ENCODE assay signal across 30 mouse cellular contexts in genomic region chr4:154186002-154186537, GRCm38 (mm10). TPM values are rescaled to one million over a fixed set of nuclear protein-coding genes. Genes with fewer than 3 reads are reported as not detected.
DNase-seq lines count a peak whose midpoint lies in the region; ATAC-seq and TF ChIP-seq lines count a peak whose summit lies in the region.
"Had no signal": no experiment of that assay in that cellular context is flagged by ENCODE, and none has a peak within 500 bp of the region (broad histone marks: within the 10 kb centered on the region; RNA-seq: fewer than 3 reads in every experiment).

No protein-coding gene starts in this region.

- H3K4me2 ChIP-seq in kidney, postnatal 0 days (ENCODE audit: low read length), result no peak overlapping the region
- no peak overlapping the region for H3K4me2 ChIP-seq in lung, embryonic 15.5 days
- H3K4me2 ChIP-seq in hindbrain, embryonic 16.5 days (ENCODE audit: low read length), result no peak overlapping the region
- H3K4me2 ChIP-seq: forebrain, embryonic 15.5 days; hindbrain, embryonic 12.5 days; limb, embryonic 12.5 days; midbrain, embryonic 12.5 days; neural tube, embryonic 13.5 days had no signal

- H3K27ac ChIP-seq in heart, embryonic 10.5 days, result peak overlapping the region; percentile 1
- no peak overlapping the region for H3K27ac ChIP-seq in kidney, postnatal 0 days
- H3K27ac ChIP-seq in lung, embryonic 15.5 days, result peak overlapping the region; percentile 4; the same call in 1 of the 2 replicates
- H3K27ac ChIP-seq in hindbrain, embryonic 16.5 days (ENCODE audit: low read depth, low read length), result no peak overlapping the region
- H3K27ac ChIP-seq: forebrain, embryonic 15.5 days; hindbrain, embryonic 12.5 days; limb, embryonic 12.5 days; midbrain, embryonic 12.5 days; neural tube, embryonic 13.5 days had no signal

- H3K27me3 ChIP-seq in heart, embryonic 10.5 days (ENCODE audit: insufficient read depth, poor library complexity, severe bottlenecking), result peaks cover 16% of the 10 kb centered on the region
- no peaks in the 10 kb centered on the region for H3K27me3 ChIP-seq in kidney, postnatal 0 days (ENCODE audit: insufficient read depth, low read length)
- no peaks in the 10 kb centered on the region for H3K27me3 ChIP-seq in lung, embryonic 15.5 days
- H3K27me3 ChIP-seq in hindbrain, embryonic 16.5 days (replicated peaks; ENCODE audit: control insufficient read depth, insufficient read depth, low read length), result no peaks in the 10 kb centered on the region
- H3K27me3 ChIP-seq: forebrain, embryonic 15.5 days; hindbrain, embryonic 12.5 days; limb, embryonic 12.5 days; midbrain, embryonic 12.5 days; neural tube, embryonic 13.5 days; Patski had no signal

- H3K9ac ChIP-seq in kidney, postnatal 0 days (ENCODE audit: low read depth, low read length), result no peak overlapping the region
- no peak overlapping the region for H3K9ac ChIP-seq in lung, embryonic 15.5 days
- H3K9ac ChIP-seq in hindbrain, embryonic 16.5 days (ENCODE audit: low read depth, low read length), result no peak overlapping the region
- H3K9ac ChIP-seq: forebrain, embryonic 15.5 days; hindbrain, embryonic 12.5 days; limb, embryonic 12.5 days; liver, postnatal 0 days; midbrain, embryonic 12.5 days; neural tube, embryonic 13.5 days had no signal

- 54% methylated on average over 11 of the region's 11 CpGs for WGBS in heart, embryonic 10.5 days
- WGBS in kidney, postnatal 0 days, result 58% methylated on average over 11 of the region's 11 CpGs
- 52% methylated on average over 11 of the region's 11 CpGs for WGBS in lung, embryonic 15.5 days
- 84% methylated on average over 11 of the region's 11 CpGs for WGBS in hindbrain, embryonic 16.5 days

- DNase-seq in heart, embryonic 10.5 days (ENCODE audit: low spot score), result no peak
- DNase-seq in heart, postnatal 4 days, result no peak
- no peak for DNase-seq in kidney, postnatal 0 days (ENCODE audit: low spot score)
- no peak for DNase-seq in kidney, adult 11 months
- DNase-seq in lung, postnatal 25 days (ENCODE audit: low spot score), result peak; percentile 44
- no peak for DNase-seq in adrenal gland, postnatal 36 days
- DNase-seq: adrenal gland, postnatal 10 days; cerebellum, adult 11 months; cerebellum, adult 9-10 months; cerebellum, postnatal 36 days; gastrocnemius, postnatal 25 days; kidney, adult 9 months; kidney, postnatal 14 days; layer of hippocampus, adult 9-11 months; liver, postnatal 0 days; right cerebral cortex, postnatal 4 days; thymus, adult 2 months; thymus, postnatal 36 days had no signal

- peaks cover 39% of the 10 kb centered on the region for H3K4me1 ChIP-seq in heart, embryonic 10.5 days
- no peaks in the 10 kb centered on the region for H3K4me1 ChIP-seq in kidney, postnatal 0 days (replicated peaks; ENCODE audit: insufficient read depth, low read length)
- H3K4me1 ChIP-seq in lung, embryonic 15.5 days, result no peaks in the 10 kb centered on the region
- no peaks in the 10 kb centered on the region for H3K4me1 ChIP-seq in hindbrain, embryonic 16.5 days (ENCODE audit: control insufficient read depth, insufficient read depth, low read depth, low read length)
- H3K4me1 ChIP-seq: forebrain, embryonic 15.5 days; limb, embryonic 12.5 days; midbrain, embryonic 12.5 days; neural tube, embryonic 13.5 days had no signal

- no peak overlapping the region for H3K4me3 ChIP-seq in heart, embryonic 10.5 days
- H3K4me3 ChIP-seq in kidney, postnatal 0 days (replicated peaks; ENCODE audit: low read depth, low read length), result no peak overlapping the region
- H3K4me3 ChIP-seq in lung, embryonic 15.5 days, result no peak overlapping the region
- no peak overlapping the region for H3K4me3 ChIP-seq in hindbrain, embryonic 16.5 days (ENCODE audit: low read length)
- H3K4me3 ChIP-seq: forebrain, embryonic 15.5 days; hindbrain, embryonic 12.5 days; limb, embryonic 12.5 days; megakaryocyte, embryonic 14.5 days; midbrain, embryonic 12.5 days; neural tube, embryonic 13.5 days had no signal

- ATAC-seq in kidney, postnatal 0 days (replicated peaks; ENCODE audit: low FRiP score, low read depth), result no peak
- ATAC-seq in lung, embryonic 15.5 days (ENCODE audit: borderline replicate concordance, extremely low read depth, low FRiP score, low TSS enrichment), result 0 out of 2 replicates have a peak, but pooled peaks have one; percentile 17
- no peak for ATAC-seq in hindbrain, embryonic 16.5 days
- ATAC-seq: forebrain, embryonic 15.5 days; intestine, embryonic 16.5 days; liver, postnatal 0 days; Patski had no signal

- H3K9me3 ChIP-seq in heart, embryonic 10.5 days, result no peaks in the 10 kb centered on the region
- no peaks in the 10 kb centered on the region for H3K9me3 ChIP-seq in kidney, postnatal 0 days (replicated peaks; ENCODE audit: low read length)
- no peaks in the 10 kb centered on the region for H3K9me3 ChIP-seq in lung, embryonic 15.5 days
- no peaks in the 10 kb centered on the region for H3K9me3 ChIP-seq in hindbrain, embryonic 16.5 days (ENCODE audit: control insufficient read depth, low read length)
- H3K9me3 ChIP-seq: forebrain, embryonic 15.5 days; hindbrain, embryonic 12.5 days; limb, embryonic 12.5 days; megakaryocyte, embryonic 14.5 days; midbrain, embryonic 12.5 days; neural tube, embryonic 13.5 days had no signal

- peak; percentile 7; the same call in 1 of the 2 replicates for TF ChIP-seq CTCF in kidney, postnatal 0 days (IDR thresholded peaks at IDR 0.05; ENCODE audit: low read depth)

- H3K36me3 ChIP-seq in heart, embryonic 10.5 days, result no peaks in the 10 kb centered on the region
- no peaks in the 10 kb centered on the region for H3K36me3 ChIP-seq in kidney, postnatal 0 days (ENCODE audit: insufficient read depth, low read length)
- H3K36me3 ChIP-seq in lung, embryonic 15.5 days, result no peaks in the 10 kb centered on the region
- no peaks in the 10 kb centered on the region for H3K36me3 ChIP-seq in hindbrain, embryonic 16.5 days (ENCODE audit: control insufficient read depth, insufficient read depth, low read length)
- H3K36me3 ChIP-seq: forebrain, embryonic 15.5 days; neural tube, embryonic 13.5 days had no signal

RNA-seq across cellular contexts. Expression of gene Megf6, which starts 15.5 kb away (rescaled TPM):
- 8.7 and 13.5 TPM in 2 replicates for polyA plus RNA-seq in heart, embryonic 10.5 days (2016; fragmentation: Nextera tagmentation; extraction: Ambion mirVana)
- total RNA-seq in heart, postnatal 4 days (2021), result 10 to 100 TPM; 50.0 to 52.8 TPM
- 5.0 and 5.8 TPM in 2 replicates for polyA plus RNA-seq in kidney, postnatal 0 days (2015; fragmentation: Nextera tagmentation; extraction: Ambion mirVana)
- 20.9 and 23.3 TPM in 2 replicates for polyA plus RNA-seq in lung, embryonic 15.5 days (2015; fragmentation: Nextera tagmentation; extraction: Ambion mirVana)
- total RNA-seq in adrenal gland, postnatal 36 days (2021), result 1 to 10 TPM; 2.9 to 3.4 TPM
- 10.3 and 11.0 TPM in 2 replicates for polyA plus RNA-seq in hindbrain, embryonic 16.5 days (2015; fragmentation: Nextera tagmentation; extraction: Ambion mirVana)

RNA-seq across cellular contexts. Expression of gene Tprgl, which starts 25.6 kb away (rescaled TPM):
- 125 and 140 TPM in 2 replicates for polyA plus RNA-seq in heart, embryonic 10.5 days (2016; fragmentation: Nextera tagmentation; extraction: Ambion mirVana)
- 100 to 1,000 TPM; 100 to 113 TPM for total RNA-seq in heart, postnatal 4 days (2021)
- polyA plus RNA-seq in kidney, postnatal 0 days (2015; fragmentation: Nextera tagmentation; extraction: Ambion mirVana), result 154 and 172 TPM in 2 replicates
- 141 and 143 TPM in 2 replicates for polyA plus RNA-seq in lung, embryonic 15.5 days (2015; fragmentation: Nextera tagmentation; extraction: Ambion mirVana)
- 100 to 1,000 TPM; 159 to 168 TPM for total RNA-seq in adrenal gland, postnatal 36 days (2021)
- 227 and 242 TPM in 2 replicates for polyA plus RNA-seq in hindbrain, embryonic 16.5 days (2015; fragmentation: Nextera tagmentation; extraction: Ambion mirVana)

RNA-seq across cellular contexts. Expression of gene Wrap73, which starts 43.9 kb away (rescaled TPM):
- polyA plus RNA-seq in heart, embryonic 10.5 days (2016; fragmentation: Nextera tagmentation; extraction: Ambion mirVana), result 27.7 and 33.2 TPM in 2 replicates
- total RNA-seq in heart, postnatal 4 days (2021), result 10 to 100 TPM; 11.6 to 13.3 TPM
- polyA plus RNA-seq in kidney, postnatal 0 days (2015; fragmentation: Nextera tagmentation; extraction: Ambion mirVana), result 28.5 and 31.8 TPM in 2 replicates
- 39.5 and 41.7 TPM in 2 replicates for polyA plus RNA-seq in lung, embryonic 15.5 days (2015; fragmentation: Nextera tagmentation; extraction: Ambion mirVana)
- total RNA-seq in adrenal gland, postnatal 36 days (2021), result 10 to 100 TPM; 20.3 to 22.6 TPM
- 45.2 and 45.4 TPM in 2 replicates for polyA plus RNA-seq in hindbrain, embryonic 16.5 days (2015; fragmentation: Nextera tagmentation; extraction: Ambion mirVana)

RNA-seq across cellular contexts. Expression of gene Trp73, which starts 46.1 kb away (rescaled TPM):
- polyA plus RNA-seq in heart, embryonic 10.5 days (2016; fragmentation: Nextera tagmentation; extraction: Ambion mirVana), result 0.09 TPM in 1 of 2 replicates, not detected in the other
- not detected for total RNA-seq in heart, postnatal 4 days (2021)
- 0.25 and 0.26 TPM in 2 replicates for polyA plus RNA-seq in kidney, postnatal 0 days (2015; fragmentation: Nextera tagmentation; extraction: Ambion mirVana)
- 1.6 and 1.8 TPM in 2 replicates for polyA plus RNA-seq in lung, embryonic 15.5 days (2015; fragmentation: Nextera tagmentation; extraction: Ambion mirVana)
- total RNA-seq in adrenal gland, postnatal 36 days (2021), result not detected
- 0.84 and 1.3 TPM in 2 replicates for polyA plus RNA-seq in hindbrain, embryonic 16.5 days (2015; fragmentation: Nextera tagmentation; extraction: Ambion mirVana)
- total RNA-seq: gastrocnemius, adult 18-20 months; liver, adult 2 months had no signal
- polyA plus RNA-seq: liver, adult 2 months; liver, postnatal 0 days; neural tube, embryonic 13.5 days had no signal

Comparison
In these comparisons a context has a peak if more than half of its experiments do, and no peak if none do; other contexts are left out.
1. H3K27ac ChIP-seq: peak in heart, embryonic 10.5 days (single experiment) and lung, embryonic 15.5 days (single experiment); none in kidney, postnatal 0 days (single experiment) and hindbrain, embryonic 16.5 days (single experiment).